Mouse (Mus musculus): Measurements from ENCODE around the gene Carnmt1.
A peak's percentile ranks its signal among the peaks of the same experiment; 100 is the strongest.

The Carnmt1 gene

DNA sequence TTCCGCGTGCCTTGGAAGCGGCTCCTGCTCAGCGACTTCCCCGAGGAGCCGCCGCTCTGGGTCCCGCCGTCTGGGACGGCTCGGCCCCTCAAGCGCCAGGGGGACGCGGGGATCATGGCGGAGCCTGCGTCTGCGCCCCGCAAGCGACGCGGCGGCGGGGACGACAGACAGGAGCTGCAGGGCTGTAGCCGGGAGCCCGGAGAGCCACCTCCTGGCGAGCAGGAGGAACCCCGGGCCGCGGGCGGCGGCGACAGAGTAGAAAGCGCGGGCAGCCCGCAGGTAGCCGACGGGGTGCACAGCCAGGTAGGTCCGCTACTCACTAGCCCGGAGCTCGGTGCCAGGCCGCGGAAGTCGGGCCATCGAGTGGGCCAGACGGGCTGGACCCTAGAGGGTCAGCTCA is 42.8 kb downstream of the Carnmt1 start:
- DNase-seq (ENCODE audit: low spot score) = peak; percentile 11

DNA sequence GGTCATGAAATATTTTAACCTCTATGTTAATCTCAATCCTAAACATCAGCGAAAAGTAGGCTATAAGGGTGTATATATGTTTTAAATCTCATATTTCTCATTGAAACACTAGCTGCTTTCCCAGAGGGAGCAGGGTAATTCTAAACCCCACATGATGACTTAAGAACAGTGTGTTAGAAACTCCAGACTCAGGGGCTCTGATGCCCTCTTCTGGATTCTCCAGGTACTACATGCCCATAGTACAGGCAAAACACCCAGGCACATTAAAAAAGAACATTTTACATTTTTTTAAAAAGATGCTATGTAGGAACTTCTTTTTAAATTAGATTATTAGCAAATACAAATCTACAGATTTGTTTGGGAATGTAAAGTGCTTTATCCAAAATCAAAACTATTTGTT is 45.8 kb downstream of the Carnmt1 start:
- no peak for DNase-seq (ENCODE audit: low spot score)

DNA sequence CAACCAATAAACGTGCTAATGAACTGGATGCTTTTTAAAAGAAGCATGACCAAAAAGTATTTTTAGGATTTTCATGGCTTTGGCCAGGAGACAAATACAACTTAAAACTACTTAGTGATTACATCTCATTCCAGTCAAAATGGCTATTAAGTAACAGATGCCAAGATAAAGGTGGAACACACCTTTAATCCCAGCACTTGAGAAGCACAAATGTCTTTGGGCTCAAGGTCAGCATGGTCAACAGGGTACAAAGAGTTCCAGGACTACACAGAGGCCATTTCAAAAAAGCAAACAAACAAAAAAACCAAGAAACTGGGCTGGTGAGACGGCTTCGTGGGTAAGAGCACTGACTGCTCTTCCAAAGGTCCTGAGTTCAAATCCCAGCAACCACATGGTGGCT is 49.8 kb downstream of the Carnmt1 start:
- no peak for DNase-seq (ENCODE audit: low spot score)

DNA sequence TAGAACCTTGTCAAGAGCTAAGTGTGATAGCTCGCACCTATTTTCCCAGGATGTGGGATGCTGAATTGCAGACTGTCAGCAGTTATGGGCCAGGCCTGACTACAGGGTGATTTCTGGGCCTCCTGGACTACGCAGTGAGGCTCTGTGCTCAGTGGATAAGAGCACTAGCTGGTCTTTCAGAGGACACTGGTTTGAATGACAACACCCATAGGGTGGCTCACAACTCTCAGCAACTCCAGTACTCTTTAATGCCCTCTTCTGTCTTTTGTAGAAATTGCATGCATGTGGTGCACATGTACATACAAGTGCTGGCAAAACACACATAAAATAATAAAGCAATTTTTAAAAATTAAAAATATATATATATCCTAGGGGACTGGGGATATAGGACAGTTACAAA is 54.6 kb downstream of the Carnmt1 start:
- DNase-seq (ENCODE audit: low spot score) = no peak

DNA sequence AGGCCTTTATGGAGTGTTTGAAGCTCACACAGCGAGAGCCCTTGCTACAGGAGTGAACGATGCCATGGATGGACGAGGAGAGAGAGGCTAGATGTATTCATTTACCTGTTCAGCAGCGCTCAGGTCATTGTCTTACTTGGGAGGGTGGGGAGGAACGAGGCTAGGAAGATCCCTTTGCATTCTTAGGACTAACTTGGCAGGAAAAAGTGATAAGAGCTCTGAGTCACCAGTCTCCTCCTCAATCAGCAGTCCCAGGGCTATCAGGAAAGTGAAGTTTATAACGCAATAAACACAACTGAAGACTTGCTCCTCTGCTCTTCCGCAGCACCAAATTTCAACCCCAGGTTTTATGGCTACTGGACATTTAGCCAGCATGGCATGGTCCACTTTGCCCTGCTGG is 59.7 kb downstream of the Carnmt1 start:
- no peak for DNase-seq (ENCODE audit: low spot score)

DNA sequence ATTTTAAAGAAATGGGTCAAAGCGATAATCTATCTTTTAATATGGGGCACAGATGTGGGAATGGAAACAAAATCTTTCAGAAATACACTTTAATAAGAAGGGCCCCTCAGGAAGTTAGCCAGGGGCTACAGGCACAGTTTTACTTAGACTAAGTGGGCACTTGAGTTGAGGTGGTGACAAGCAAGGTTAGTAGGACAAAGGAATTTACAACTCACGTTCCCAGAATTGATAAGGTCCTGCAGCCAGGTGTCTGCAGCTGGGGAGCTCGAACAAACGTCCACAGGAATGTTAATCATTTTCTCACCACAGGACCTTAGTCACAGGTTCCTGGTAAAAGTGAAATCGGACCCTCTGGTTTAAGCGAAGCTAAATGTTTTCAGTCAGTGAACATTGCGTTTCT is 60.5 kb downstream of the Carnmt1 start:
- DNase-seq (ENCODE audit: low spot score) = no peak

DNA sequence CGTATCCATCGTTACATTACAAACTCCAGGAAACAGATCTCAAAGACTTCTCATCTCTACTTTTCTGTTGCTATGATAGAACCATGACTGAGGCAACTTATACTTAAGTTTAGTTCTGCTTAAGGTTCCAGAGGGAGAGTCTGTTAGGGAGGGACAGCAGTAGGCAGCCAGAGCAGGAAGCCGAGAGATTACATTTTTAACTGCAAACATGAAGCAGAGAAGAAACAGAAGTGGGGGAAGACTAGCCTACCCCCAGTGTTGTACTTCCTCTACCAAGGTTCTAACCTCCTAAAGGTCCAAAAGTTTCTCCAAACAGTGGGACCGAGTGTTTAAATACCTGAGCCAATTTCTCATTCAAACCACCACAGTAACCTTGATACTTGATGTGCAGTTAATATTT is 65.3 kb downstream of the Carnmt1 start:
- no peak for DNase-seq (ENCODE audit: low spot score)

DNA sequence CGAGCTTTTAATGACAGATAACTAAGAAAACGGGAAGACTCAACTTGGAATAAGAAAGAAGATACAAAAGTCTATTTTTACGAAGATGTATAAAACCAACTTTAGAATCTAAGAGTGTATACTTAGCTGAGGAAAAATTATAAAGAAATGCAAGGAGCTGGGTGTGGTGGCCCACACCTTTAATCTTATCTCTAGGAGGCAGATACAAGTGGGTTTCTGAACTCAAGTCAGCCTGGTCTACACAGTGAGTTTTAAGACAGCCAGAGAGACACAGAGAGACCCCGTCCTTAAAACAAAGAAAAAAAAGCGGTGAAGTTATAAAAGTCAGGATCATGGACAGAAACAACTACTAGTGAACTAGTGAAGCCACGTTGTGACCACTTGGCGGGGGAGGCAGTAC is 68.6 kb downstream of the Carnmt1 start:
- DNase-seq (ENCODE audit: low spot score) = no peak

DNA sequence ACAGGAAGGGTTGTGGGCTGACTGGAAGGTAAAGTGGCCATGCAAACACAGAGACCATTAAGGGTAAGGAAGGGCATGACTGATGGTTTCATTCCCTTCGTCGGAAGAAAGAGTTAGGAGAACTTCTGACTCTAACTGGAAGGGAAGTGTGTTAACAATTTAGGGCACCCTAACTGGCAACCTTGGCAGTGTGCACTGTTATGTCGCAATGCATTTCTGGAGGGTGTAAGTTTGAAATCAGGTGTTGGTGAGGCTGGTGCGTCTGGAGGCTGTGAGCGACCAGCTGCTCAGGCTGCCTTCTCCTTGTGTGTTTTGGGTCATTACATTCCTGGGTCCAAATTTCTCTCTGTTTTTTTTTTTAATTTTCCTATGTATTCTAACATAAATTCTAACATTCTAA is 73.4 kb downstream of the Carnmt1 start:
- DNase-seq (ENCODE audit: low spot score) = no peak

DNA sequence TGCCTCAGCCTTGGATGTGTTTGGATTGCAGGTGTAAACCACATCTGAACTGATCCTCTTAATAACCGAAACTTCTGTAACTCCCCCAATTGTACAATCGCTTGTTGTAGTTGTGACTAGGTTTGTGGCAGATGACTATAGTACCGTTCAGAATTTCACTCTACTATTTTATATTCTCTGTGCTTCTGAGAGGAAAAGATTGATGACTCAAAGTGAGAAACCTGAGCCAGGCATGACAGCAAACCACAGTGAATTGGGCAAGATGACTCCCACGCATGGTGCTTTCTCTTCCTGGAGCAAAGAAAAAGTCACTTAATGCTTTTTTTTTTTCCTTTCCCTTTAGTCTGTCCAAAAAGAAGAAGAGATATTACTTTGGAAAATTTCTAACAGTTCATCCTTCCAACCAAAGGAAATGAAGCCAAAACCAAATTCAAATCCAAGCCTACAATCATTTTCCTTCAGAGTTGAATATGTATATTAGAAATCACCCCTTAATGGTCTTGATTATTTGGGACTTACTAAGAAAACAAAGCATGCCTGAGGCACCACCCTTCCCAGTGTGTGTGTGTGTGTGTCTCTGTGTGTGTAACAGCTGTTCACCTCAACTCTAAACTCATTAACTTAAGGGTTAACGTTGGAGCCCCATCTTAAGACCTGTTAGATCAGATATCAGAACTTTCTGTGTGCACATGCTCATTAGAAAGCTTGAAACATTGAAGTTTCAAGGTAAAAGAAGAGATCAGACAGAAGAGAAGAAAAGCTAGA is 76.2 kb downstream of the Carnmt1 start:
- DNase-seq (ENCODE audit: low spot score) = no peak

DNA sequence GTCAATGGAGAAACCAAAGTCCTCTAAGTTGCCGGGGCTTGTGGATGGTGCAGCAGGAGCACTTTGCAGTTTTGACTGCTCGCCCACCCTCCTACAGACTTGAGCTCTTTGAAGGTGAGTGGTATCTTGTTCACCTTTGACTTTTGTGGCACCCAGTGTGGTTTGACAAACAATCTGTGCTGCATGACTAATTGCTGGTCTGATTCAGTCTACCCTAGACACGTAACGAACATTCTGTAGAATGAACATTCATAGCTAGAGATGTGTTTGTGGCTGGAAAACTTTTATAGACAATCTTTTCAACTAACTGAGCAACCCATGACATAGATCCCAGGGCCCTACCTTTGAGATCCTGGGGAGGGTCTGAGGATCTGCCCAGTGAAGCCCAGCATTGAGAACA is 76.8 kb downstream of the Carnmt1 start:
- DNase-seq (ENCODE audit: low spot score) = no peak

DNA sequence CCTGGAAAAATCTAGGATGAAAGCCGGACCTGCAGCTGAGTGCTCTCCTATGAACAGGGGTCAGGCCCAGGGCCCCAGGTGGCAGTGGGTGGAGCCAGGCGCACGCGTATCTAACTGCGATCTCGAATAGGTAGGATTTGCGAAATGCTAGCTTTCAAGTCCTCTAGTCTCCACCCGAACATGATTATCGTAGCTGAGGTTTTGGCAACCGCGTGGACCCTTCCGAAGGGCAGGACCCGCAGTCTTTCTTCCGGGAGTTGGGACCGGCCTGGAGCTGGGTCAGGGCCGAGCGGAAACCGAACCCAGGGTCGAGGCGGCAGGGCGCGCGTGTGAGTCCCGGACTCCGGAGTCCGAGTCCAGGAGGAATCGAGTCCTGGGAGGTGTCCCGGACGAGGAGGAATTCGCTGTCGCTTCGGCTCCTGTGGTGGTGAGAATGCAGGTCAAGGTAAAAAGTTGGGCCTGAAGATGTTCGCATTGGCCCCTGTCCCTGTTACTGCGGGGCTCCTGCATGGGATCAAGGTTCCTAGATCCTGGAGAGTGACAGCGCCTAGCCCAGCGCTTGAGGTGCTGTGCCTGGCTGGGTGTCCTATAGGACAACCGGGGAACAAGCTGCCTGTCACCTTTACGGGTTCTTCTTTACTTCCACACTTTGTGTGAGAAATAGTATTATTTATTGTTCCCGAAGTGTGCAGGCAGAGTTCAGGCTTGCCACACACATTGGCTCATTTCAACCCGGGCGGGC is 79.2 kb downstream of the Carnmt1 start, which contains the start of gene Trpm6:
TSS of gene Trpm6 (plus strand) at position 386 of the 742 bp plus-strand sequence.
- no peak for DNase-seq (ENCODE audit: low spot score)

Data from urinary bladder, postnatal 10 days (tissue).